Mouse (Mus musculus): ENCODE data around the gene Ttc33.

GRCm38 (mm10) chr15:5145196-5145945, 40.0 kb upstream of the Ttc33 start:
- no peak for TF ChIP-seq CTCF (IDR thresholded peaks at IDR 0.05; ENCODE audit: extremely low read depth, insufficient read depth, insufficient read length, insufficient replicate concordance)
- no peak for TF ChIP-seq POLR2A (IDR thresholded peaks at IDR 0.05; ENCODE audit: low read depth, low read length)

All from spleen, adult 2 months (tissue).